ENCODE assay signal across 18 mouse cellular contexts in genomic region chr14:110394346-110394745, GRCm38 (mm10).
"Had no signal": no experiment of that assay in that cellular context is flagged by ENCODE, and none has a peak within 500 bp of the region (broad histone marks: within the 10 kb centered on the region; RNA-seq: fewer than 3 reads in every experiment).

No protein-coding gene starts in this region.

- ATAC-seq: midbrain, embryonic 16.5 days had no signal

- H3K4me3 ChIP-seq: midbrain, embryonic 12.5 days; myocyte; neural tube, embryonic 13.5 days; neural tube, embryonic 15.5 days had no signal

- H3K27ac ChIP-seq: midbrain, embryonic 12.5 days; neural tube, embryonic 13.5 days; neural tube, embryonic 15.5 days had no signal

- H3K27me3 ChIP-seq: midbrain, embryonic 12.5 days; neural tube, embryonic 13.5 days; neural tube, embryonic 15.5 days had no signal

- H3K9ac ChIP-seq: lung, embryonic 14.5 days; midbrain, embryonic 12.5 days; neural tube, embryonic 13.5 days; neural tube, embryonic 15.5 days had no signal

- DNase-seq: lung, adult 18-20 months; lung, embryonic 14.5 days; lung, postnatal 10 days; lung, postnatal 4 days; midbrain, embryonic 14.5 days; retina, postnatal 1 day; right cerebral cortex, adult 18-20 months; right cerebral cortex, postnatal 25 days; right cerebral cortex, postnatal 4 days; spleen, adult 18-20 months; thymus, adult 18-20 months; thymus, postnatal 14 days; thymus, postnatal 36 days had no signal

- H3K4me2 ChIP-seq: lung, embryonic 14.5 days; midbrain, embryonic 12.5 days; neural tube, embryonic 13.5 days; neural tube, embryonic 15.5 days had no signal

- H3K36me3 ChIP-seq: midbrain, embryonic 12.5 days; neural tube, embryonic 13.5 days; neural tube, embryonic 15.5 days had no signal

- H3K4me1 ChIP-seq: midbrain, embryonic 12.5 days; neural tube, embryonic 13.5 days; neural tube, embryonic 15.5 days had no signal

- H3K9me3 ChIP-seq: midbrain, embryonic 12.5 days; neural tube, embryonic 13.5 days; neural tube, embryonic 15.5 days had no signal
